Mouse (Mus musculus): Measurements from ENCODE around the gene H2-M10.4.
"Not testable (repeated sequence)": the region's sequence is repeated elsewhere in the genome, so short reads cannot be mapped to it uniquely, and the experiment has no call there.

The H2-M10.4 gene

DNA sequence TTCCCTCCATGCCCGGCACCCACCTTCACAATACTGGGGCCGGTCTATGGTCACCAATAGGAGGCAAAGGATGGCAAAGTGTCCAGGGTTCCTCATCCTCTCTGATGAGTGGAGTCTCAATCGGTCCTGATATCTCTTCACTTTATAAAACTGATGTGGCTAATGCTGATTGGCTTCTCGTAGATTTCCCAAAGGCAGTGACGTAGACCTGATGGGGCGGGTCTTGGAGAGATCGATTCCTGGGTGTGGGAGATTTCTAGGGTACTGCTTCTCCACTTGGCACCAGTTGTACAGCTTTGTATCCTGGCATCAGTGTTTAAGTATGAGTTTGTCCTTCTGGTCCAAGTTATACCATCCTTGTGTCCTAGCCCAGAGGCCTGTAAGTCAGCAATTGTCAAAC, at the start of gene H2-M10.4:
Gene H2-M10.4 (minus strand): TSS at position 101 of the 400 bp plus-strand sequence.
- DNase-seq (ENCODE audit: low spot score) = no peak

DNA sequence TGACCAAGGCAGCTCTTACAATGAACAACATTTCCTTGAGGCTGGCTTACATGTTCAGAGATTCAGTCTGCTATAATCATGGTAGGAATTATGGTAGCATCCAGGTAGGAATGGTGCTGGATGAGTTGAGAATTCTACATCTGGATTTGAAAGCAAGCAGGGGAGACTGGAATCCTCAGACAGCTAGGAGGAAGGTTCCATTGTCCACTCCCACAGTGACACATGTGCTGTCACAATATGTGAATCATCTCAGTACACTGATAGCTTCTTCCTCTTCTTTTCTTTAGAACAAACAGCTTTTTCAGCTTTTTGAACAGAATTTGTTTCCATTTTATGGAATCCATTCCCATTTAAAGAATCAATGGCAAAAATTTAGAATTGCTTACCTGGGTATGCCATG, 41.8 kb upstream of the H2-M10.4 start:
- DNase-seq (ENCODE audit: low spot score) = no peak

DNA sequence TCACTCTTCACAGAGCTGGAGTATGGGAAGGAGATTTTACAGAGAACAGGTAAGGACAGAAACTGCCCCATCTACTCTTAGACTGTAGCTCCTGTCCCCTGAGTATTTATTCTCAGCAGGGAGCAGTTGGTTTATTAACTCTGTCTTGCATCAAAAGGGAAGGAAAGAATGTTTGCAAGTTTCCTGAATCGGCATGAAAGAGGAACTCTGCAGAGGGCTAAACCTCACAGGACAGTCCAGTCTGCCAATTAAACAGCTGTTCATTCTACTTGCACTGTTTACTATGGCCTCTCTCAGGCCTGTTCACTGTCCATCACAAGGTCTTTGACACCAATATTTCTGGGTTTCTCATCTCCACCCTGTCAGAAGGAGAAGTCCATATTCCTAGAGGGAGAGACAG, 38.3 kb upstream of the H2-M10.4 start:
- no peak for DNase-seq (ENCODE audit: low spot score)

DNA sequence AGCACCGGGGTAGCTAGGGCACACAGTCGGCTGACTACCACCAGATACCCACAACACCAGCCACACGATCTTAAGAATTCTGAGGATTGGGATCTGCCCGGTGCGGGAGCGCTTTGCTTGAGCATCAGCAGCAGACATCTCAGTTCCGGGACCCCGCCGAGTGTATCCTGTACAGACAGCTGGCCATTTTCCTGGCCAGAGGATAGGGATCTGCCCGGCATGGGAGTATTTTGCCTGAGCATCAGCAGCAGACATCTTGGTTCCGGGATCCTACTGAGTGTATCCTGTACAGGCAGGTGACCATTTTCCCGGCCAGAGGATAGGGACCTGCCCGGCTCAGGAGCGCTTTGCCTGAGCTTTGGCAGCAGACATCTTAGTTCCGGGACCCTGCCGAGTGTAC, 26.0 kb upstream of the H2-M10.4 start:
- not testable (repeated sequence) for DNase-seq (ENCODE audit: low spot score)

DNA sequence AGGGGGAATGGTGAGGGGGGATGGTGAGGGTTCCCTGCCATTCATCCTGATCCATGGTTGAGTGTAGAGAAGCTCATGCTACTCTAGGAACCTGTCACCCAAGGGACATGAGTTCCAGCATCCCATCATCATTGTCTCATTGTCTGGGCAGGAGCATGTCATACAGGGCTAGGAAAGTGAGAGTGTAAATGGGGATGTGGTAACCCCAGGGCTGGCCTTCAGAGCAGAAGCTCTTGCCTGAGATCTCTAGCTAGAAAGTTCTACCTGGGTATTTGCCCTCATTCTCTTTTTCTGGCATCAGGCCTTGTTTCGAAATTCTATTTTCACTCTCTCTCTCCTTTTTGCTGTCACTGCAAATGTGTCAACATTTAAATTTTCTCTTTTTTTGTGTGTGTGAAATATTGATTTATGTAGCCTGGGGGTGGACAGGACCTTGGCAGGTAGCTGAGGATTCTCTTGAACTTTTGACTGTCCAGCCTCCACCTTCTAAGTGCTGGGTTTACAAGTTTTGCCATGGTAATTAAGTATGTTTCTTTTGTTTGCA, 24.6 kb upstream of the H2-M10.4 start:
- no peak for DNase-seq (ENCODE audit: low spot score)

DNA sequence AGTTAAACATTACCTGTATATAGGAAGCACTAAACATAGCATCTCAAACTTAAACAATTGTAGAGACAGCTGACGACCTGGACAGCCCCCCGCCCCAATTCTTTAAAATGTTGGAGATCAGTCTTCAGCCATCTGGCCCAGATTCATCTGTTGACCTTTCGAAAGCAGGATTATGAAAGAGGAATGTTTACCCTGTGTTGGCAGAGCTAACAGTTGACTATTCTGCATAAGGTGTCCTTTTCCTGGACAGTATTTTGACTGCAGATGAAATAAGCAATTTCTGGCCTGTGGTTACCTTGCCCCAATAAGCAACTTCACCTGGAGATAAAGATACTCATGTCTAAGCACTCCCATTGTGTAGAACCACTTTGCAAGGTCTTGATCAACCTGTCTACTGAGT, 21.7 kb upstream of the H2-M10.4 start:
- no peak for DNase-seq (ENCODE audit: low spot score)

DNA sequence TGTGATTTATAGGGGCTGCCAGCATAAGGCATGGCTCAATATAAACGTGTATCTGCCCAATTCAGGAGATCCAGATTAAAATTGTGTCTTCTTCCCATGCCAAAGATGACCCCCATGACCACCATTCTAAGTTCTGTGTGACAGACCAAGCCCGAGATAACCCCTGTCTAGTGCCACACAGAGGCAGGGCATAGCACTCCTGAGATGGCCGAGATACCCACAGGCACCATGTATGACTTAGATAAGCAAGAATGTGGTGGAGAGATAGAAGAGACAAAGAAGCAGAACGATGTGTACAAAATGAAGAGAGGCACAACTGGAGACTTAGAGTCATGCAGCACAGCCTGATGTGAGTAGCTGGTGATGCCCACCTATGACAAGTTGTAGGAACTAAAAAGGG, 5.9 kb downstream of the H2-M10.4 start:
- no peak for DNase-seq (ENCODE audit: low spot score)

DNA sequence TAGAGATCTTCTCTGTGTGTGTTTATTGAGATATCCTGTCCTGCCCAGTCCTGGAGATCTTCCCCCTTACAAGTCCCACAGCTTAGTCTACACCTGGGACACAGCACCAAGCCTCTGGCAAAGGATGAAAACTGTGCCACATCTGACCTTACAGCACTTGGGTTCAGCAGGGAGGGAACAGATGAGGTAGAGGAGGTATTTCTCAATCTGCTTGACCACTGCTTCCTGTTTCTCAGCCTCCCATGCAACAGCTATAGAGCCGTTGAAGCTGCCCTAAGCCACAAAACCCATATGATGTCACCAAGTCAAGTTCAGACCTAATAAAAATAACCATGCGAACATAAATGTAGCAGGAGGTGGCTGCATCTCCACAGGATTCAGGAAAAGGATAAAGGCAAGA, 30.7 kb downstream of the H2-M10.4 start:
- DNase-seq (ENCODE audit: low spot score) = no peak

DNA sequence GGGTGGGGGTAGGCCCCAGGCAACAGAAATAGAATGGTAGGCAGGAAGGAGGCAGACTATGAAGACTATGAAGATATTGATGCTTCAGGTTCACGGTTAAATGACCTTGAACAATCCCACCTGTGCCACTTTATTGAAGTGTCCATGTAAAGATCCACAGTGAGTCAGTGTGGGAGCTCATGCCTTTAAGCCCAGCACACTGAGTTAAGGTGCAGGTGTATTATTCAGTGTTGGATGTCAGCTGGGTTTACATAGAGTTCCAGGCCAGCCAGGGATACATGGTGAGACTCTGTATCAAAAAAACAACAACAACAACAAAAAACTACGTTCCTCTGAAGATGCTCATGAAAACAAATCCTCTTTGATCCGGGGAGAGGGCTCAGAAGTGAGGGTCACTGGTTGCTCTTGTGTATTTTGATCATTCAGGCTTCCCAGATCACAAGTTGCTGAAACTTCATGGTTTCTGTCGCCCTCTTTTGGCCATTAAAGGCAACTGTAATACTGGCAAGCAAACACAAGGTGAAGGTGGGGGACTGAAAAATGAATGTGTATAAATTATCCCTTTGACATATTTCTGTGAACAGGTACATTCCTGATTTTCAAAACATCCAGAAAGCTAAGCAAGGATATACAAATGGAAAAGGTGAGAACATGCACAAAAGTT, 43.9 kb downstream of the H2-M10.4 start:
- DNase-seq (ENCODE audit: low spot score) = no peak

DNA sequence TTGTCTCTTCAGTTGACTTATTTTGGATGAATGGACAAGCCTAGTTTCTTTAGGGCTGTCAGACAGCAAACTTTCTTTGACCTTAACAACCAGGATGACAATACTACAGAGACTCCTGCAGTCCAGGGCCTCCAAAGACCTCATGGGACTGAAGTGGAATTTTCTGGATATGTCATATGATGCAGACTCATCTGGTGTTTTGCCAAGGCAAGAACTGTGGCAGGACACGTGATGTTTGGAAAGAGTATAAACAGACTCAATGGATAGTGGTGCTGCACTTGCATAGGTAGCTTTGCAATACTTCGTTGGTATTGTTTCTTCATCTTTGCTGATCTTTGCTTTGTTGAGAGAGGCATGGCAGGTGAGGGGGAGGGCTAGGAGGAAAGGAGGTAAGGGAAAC, 44.7 kb downstream of the H2-M10.4 start:
- DNase-seq (ENCODE audit: low spot score) = no peak

DNA sequence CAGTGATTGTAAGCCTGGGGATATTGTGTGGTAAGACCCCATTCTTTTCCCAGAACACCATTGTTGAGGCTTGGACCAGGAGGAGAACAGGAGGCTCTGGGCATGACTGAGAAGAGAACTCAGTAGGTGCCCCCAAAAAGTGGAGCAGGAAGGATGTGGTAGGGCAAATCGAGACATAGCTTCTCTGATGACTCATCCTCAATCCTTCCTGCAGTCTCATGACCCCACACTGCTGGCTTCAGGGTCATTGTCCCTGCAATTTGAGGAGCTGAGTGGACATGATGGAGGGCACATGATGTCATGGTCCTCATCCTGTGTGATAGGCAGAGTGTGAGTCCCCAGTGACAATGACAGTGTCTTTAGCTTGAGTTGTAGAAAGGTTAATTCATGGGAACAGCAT, 46.7 kb downstream of the H2-M10.4 start:
- DNase-seq (ENCODE audit: low spot score) = no peak

DNA sequence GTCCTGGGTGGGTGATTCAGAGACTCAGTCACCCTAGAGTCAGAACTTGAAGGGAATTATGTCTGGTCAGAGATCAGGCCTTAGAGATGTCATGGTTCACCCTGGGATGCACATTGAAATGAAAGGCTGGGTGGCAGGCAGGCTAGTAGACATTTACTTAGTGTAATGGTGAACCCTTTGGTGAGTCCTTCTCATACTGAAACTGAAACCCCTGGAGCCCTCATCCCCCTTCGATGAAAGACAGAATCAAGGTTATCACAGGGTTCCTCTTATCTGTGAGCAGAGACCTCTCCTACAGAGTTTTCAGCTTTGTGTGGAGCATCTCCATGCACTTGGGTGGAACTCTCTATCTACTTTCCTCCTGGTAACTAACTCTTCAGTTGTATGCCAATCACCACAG, 47.8 kb downstream of the H2-M10.4 start:
- DNase-seq (ENCODE audit: low spot score) = no peak
